Comparison of ENCODE assay signal across 17 mouse cellular contexts in the genomic region with DNA sequence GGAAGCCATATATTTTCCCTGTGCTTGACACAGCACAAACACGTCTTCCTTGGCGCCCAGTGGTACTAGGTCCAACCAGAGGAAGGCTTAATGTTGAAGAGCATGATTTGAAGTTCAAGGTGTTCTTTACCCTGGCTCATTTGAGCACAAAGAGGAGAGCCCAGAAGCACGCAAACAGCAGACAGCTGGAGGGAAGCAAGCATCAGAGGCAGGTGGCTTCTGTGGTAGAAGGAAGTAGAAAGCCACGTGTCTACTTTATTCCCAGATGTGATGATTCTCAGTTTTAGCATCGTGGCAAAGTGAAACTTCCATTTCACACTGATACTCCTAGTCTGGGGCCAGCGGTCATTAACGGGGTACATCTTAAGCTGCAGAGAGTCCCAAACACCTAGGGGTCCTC.
"Had no signal": no experiment of that assay in that cellular context is flagged by ENCODE, and none has a peak within 500 bp of the region (broad histone marks: within the 10 kb centered on the region; RNA-seq: fewer than 3 reads in every experiment).

No protein-coding gene starts in this region.

- H3K27ac ChIP-seq: intestine, embryonic 15.5 days; kidney, postnatal 0 days; limb, embryonic 12.5 days; limb, embryonic 15.5 days; liver, embryonic 14.5 days; midbrain, embryonic 10.5 days; midbrain, embryonic 13.5 days; neural tube, embryonic 13.5 days had no signal

- H3K36me3 ChIP-seq: intestine, embryonic 15.5 days; limb, embryonic 12.5 days; limb, embryonic 15.5 days; midbrain, embryonic 10.5 days; midbrain, embryonic 13.5 days; neural tube, embryonic 13.5 days had no signal

- H3K4me3 ChIP-seq: intestine, embryonic 15.5 days; limb, embryonic 12.5 days; limb, embryonic 15.5 days; megakaryocyte, embryonic 14.5 days; midbrain, embryonic 10.5 days; midbrain, embryonic 13.5 days; myocyte; neural tube, embryonic 13.5 days had no signal

- DNase-seq: kidney, adult 2 months; kidney, postnatal 25 days; left cerebral cortex, postnatal 4 days; liver, postnatal 0 days; lung, embryonic 14.5 days; retina, postnatal 1 day; right cerebral cortex, postnatal 25 days had no signal
